Mouse (Mus musculus) R1 (cell line): Measurements from ENCODE around the gene Dcx.
A peak's percentile ranks its signal among the peaks of the same experiment; 100 is the strongest.

Experiments used
- DNase-seq: peaks from one replicate; pipeline ENCODE4 v3.0.0-alpha.2; 2018; ENCODE audit warnings: low read depth, low spot score

Dcx gene

DNA sequence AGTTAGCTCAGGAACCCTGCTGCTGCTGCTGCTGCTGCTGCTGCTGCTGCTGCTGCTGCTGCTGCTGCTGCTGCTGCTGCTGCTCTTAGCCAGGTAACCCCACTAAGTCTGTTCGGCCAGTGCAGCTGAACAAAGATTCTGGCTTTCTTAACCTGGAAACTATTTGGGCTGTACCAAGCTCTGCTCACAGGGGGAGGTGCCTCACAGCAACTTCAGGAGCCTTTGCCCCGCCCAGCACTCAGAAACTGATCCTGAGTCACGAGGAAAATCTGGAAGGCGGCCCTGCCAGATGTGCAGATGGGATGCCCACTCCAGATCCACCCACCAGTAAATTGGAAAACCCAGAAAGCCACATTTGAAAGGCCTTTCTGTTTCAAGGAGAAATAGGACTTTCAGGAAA is 105.9 kb downstream of the Dcx start, which contains the start of gene Capn6:
TSS of gene Capn6 (minus strand) at position 203 of the 400 bp plus-strand sequence.
- peak; percentile 42 for DNase-seq

DNA sequence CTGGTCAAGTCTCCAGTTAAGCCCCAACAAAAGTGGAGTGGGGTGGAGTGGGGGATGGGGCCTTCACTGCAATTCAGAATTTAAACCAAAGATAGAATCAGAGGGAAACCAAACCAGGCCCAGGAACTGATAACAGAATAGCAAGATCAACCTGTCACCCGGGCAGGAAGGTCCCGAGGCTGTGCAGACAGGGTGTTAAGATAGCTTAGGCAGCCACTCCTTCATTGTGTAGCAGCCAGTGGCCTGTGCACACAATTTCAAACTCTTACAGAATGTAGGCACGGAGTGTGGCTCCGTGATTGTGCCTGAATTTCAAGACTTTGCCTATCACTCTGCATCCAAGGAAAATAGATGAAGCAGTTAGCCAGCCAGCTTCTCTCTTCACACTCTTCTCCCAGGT is 106.6 kb downstream of the Dcx start:
- DNase-seq = no peak

DNA sequence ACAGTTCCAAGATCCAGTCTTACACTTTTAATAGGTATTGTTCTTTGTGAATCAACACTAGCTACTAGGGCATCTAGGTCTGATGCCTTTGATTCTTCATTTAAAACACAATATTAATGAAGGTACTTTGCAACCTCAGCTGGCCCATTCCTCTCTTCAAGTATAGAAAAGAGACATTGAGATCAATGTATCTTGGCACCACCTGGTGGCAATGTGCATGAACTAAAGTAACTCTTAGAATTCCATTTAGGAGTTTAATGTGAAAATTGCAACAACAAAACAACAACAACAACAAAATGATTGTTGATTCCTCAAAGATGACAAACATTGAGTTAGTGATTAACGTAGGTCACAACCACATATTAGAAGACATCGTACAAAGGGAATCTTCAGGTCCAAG is 114.2 kb downstream of the Dcx start:
- peak; percentile 2 for DNase-seq

DNA sequence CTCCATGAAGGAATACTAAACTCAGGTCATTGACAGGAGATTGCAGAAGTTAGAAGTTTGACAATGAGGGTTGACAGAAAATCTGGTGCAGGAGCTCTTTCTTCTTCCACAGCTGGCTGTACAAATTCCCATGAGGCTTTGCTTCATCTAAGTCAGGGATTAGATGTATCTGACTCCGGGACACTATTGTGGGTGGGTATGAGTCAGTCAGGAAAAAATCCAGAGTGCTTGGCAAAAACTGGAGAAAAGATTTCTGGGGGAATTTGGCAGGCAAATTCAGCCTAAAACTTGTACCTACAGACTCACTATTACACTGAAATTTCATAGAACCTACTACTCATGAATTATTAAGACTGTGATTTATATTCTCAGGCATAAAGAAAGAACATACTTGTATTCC is 117.2 kb downstream of the Dcx start:
- DNase-seq = no peak
